Mouse (Mus musculus) limb, embryonic 11.5 days (tissue): ENCODE results near the gene Agap1. TPM values are rescaled to one million over a fixed set of nuclear protein-coding genes. Genes with fewer than 3 reads are reported as not detected.

Source experiments
- ATAC-seq: fragments of 200-750 bp; cut with Nextera tagmentation; 2 replicates; pipeline ENCODE4 v1.8.0; 2017; ENCODE audit warnings: low read depth; ENCODE audit not compliant: insufficient number of reproducible peaks, low FRiP score, low TSS enrichment
- DNase-seq: peaks from one replicate; pipeline ENCODE4 v3.0.0-alpha.2; 2015; ENCODE audit warnings: low spot score
- H3K27ac ChIP-seq: fragments of 300-500 bp; sonication (generic); replicated peaks from 2 replicates; pipeline ENCODE4 v1.5.1; 2014; ENCODE audit warnings: low read depth, mild to moderate bottlenecking, low read length
- H3K27me3 ChIP-seq: fragments of 300-500 bp; sonication (generic); 2 replicates; pipeline ENCODE4 v1.6.1; 2014; ENCODE audit warnings: mild to moderate bottlenecking, low read length, mixed read lengths; ENCODE audit not compliant: control insufficient read depth, insufficient read depth
- H3K36me3 ChIP-seq: fragments of 300-500 bp; sonication (generic); 2 replicates; pipeline ENCODE4 v1.6.1; 2014; ENCODE audit warnings: mild to moderate bottlenecking, low read length, moderate library complexity, mixed read lengths; ENCODE audit not compliant: control insufficient read depth, insufficient read depth
- H3K4me1 ChIP-seq: fragments of 300-500 bp; sonication (generic); 2 replicates; pipeline ENCODE4 v1.6.1; 2014; ENCODE audit warnings: low read length, mixed read lengths; ENCODE audit not compliant: control insufficient read depth, insufficient read depth
- H3K4me2 ChIP-seq: fragments of 300-500 bp; sonication (generic); 2 replicates; pipeline ENCODE4 v1.6.1; 2014; ENCODE audit warnings: low read depth, mild to moderate bottlenecking, moderate library complexity; ENCODE audit not compliant: severe bottlenecking
- H3K4me3 ChIP-seq: fragments of 300-500 bp; sonication (generic); 2 replicates; pipeline ENCODE4 v1.5.1; 2014; ENCODE audit warnings: low read depth, low read length
- H3K9ac ChIP-seq: fragments of 300-500 bp; sonication (generic); 2 replicates; pipeline ENCODE4 v1.6.1; 2014; ENCODE audit warnings: mild to moderate bottlenecking, low read length
- H3K9me3 ChIP-seq: fragments of 300-500 bp; sonication (generic); 2 replicates; pipeline ENCODE4 v1.6.1; 2016; ENCODE audit warnings: low read length; ENCODE audit not compliant: control insufficient read depth
- WGBS: fragments of 180-500 bp; shearing (Covaris S2); extraction: QIAGEN DNeasy Blood & Tissue Kit; methylation state at CpG from one replicate; pipeline ENCODE4 v1.1.7; 2014; 5-methylcytosine and 5-hydroxymethylcytosine counted together
- polyA plus RNA-seq: library from polyadenylated mRNA; unstranded; fragments of >200 nt; fragmentation: Nextera tagmentation; extraction: Ambion mirVana; gene quantifications from 2 replicates; pipeline ENCODE4 v1.2.1, GENCODE M21; 2014

The Agap1 gene
- polyA plus RNA-seq, 1 experiment from 2014 or later = 14.0 TPM

- no peaks in the 10 kb centered on the region; the same call in 1 of the 2 replicates for H3K9me3 ChIP-seq
- H3K4me3 ChIP-seq = peak overlapping the region; percentile 50
- ATAC-seq (no peak), DNase-seq (peak; percentile 79)
- WGBS = under 1% methylated on average over 47 of the region's 55 CpGs
- H3K9ac ChIP-seq = peak overlapping the region; percentile 47
- H3K27ac ChIP-seq = no peak overlapping the region
- H3K27me3 ChIP-seq = peaks cover 90% of the 10 kb centered on the region
- peaks cover 32% of the 10 kb centered on the region for H3K4me1 ChIP-seq
- no peaks in the 10 kb centered on the region for H3K36me3 ChIP-seq
- peak overlapping the region; percentile 88 for H3K4me2 ChIP-seq
These were observed 475.3 kb downstream of the Agap1 start for GRCm38 (mm10) chr1:89929721-89930505.

DNA sequence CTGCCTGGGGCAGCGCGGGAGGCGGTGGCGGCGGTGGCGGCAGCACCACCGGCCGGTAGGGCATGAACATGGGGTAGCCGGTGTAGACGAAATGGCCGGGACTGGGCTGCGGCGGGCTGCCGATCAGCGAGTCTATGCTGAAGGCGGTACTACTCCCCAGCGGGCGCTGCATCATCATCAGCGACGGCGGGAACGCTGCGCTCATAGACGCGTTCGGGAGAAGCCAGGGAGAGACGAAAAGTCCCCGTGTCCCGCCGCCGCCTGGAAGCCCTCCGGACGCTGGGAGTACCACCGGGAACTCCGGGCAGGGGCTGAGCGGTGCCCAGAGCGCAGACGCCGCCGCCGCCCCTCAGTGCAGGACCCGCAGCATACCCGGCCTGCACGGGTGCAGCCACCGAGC, 475.9 kb downstream of the Agap1 start:
- Histone ChIP-seq H3K9ac (peak overlapping the region; percentile 47), H3K4me2 (peak overlapping the region; percentile 88), H3K27me3 (peaks cover 92% of the 10 kb centered on the region), H3K4me1 (peaks cover 34% of the 10 kb centered on the region), H3K27ac (no peak overlapping the region), H3K9me3 (no peaks in the 10 kb centered on the region; the same call in 1 of the 2 replicates), H3K36me3 (no peaks in the 10 kb centered on the region), H3K4me3 (peak overlapping the region; percentile 50)
- WGBS = 0% methylated on average over 44 of the region's 45 CpGs
- ATAC-seq = peak; percentile 36; the same call in 1 of the 2 replicates
- peak; percentile 58 for DNase-seq

- DNase-seq (peak; percentile 91), ATAC-seq (peak; percentile 71)
- peak within 1 kb of the TSS; percentile 88 for H3K4me2 ChIP-seq
- peak within 1 kb of the TSS; percentile 50 for H3K4me3 ChIP-seq
- no peaks in the 10 kb centered on the region; the same call in 1 of the 2 replicates for H3K9me3 ChIP-seq
- peaks cover 38% of the 10 kb centered on the region for H3K4me1 ChIP-seq
- peaks cover 94% of the 10 kb centered on the region for H3K27me3 ChIP-seq
- under 1% methylated on average over 33 of the region's 33 CpGs for WGBS
- no peak within 1 kb of the TSS for H3K27ac ChIP-seq
- H3K36me3 ChIP-seq = no peaks in the 10 kb centered on the region
- H3K9ac ChIP-seq = peak within 1 kb of the TSS; percentile 47
These were observed 476.5 kb downstream of the Agap1 start, which contains the start of gene Gbx2 for GRCm38 (mm10) chr1:89931120-89931519. Gene Gbx2 (minus strand): TSS chr1:89931179.

GRCm38 (mm10) chr1:89932021-89932423, 477.4 kb downstream of the Agap1 start:
- WGBS = 1% methylated on average over 19 of the region's 19 CpGs
- peaks cover 35% of the 10 kb centered on the region for H3K4me1 ChIP-seq
- no peaks in the 10 kb centered on the region; the same call in 1 of the 2 replicates for H3K9me3 ChIP-seq
- H3K9ac ChIP-seq = no peak overlapping the region
- DNase-seq (peak; percentile 60), ATAC-seq (no peak)
- H3K4me2 ChIP-seq = no peak overlapping the region
- no peak overlapping the region for H3K4me3 ChIP-seq
- H3K36me3 ChIP-seq = no peaks in the 10 kb centered on the region
- H3K27me3 ChIP-seq = peaks cover 94% of the 10 kb centered on the region
- no peak overlapping the region for H3K27ac ChIP-seq

- ATAC-seq = no peak
- DNase-seq = peak; percentile 51
- peaks cover 92% of the 10 kb centered on the region for H3K27me3 ChIP-seq
- H3K27ac ChIP-seq = no peak overlapping the region
- H3K4me3 ChIP-seq = no peak overlapping the region
- WGBS = under 1% methylated on average over 16 of the region's 16 CpGs
- peaks cover 32% of the 10 kb centered on the region for H3K4me1 ChIP-seq
- no peaks in the 10 kb centered on the region for H3K36me3 ChIP-seq
- H3K9ac ChIP-seq = no peak overlapping the region
- no peaks in the 10 kb centered on the region; the same call in 1 of the 2 replicates for H3K9me3 ChIP-seq
- no peak overlapping the region for H3K4me2 ChIP-seq
These were observed 478.0 kb downstream of the Agap1 start for GRCm38 (mm10) chr1:89932616-89933015.

DNA sequence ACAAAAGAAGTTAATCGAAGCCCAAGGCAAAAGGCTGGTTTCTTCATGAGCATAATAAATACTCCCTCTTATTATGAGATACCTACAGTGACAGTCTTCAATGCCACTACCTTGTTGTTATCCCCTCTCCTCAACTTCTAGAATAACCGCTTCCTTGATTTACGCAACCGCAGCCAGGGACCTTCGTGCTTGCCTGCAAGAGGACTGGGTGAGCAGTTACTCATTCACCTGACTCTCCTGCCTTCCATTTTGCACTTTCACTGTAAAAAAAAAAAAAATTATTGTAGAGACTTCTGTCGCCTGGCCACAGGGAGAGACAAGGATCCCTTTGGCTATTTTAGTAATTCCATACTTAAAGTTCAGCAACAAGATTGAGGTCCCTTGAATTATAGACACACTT, 478.4 kb downstream of the Agap1 start:
- peak; percentile 52 for DNase-seq
- H3K36me3 ChIP-seq = no peaks in the 10 kb centered on the region
- H3K9me3 ChIP-seq = no peaks in the 10 kb centered on the region; the same call in 1 of the 2 replicates
- ATAC-seq = no peak
- H3K4me3 ChIP-seq = no peak overlapping the region
- peaks cover 32% of the 10 kb centered on the region for H3K4me1 ChIP-seq
- H3K27me3 ChIP-seq = peaks cover 92% of the 10 kb centered on the region
- H3K27ac ChIP-seq = no peak overlapping the region
- no peak overlapping the region for H3K9ac ChIP-seq
- 7% methylated on average over 6 of the region's 6 CpGs for WGBS
- H3K4me2 ChIP-seq = no peak overlapping the region

- no peaks in the 10 kb centered on the region; the same call in 1 of the 2 replicates for H3K9me3 ChIP-seq
- H3K36me3 ChIP-seq = no peaks in the 10 kb centered on the region
- H3K27ac ChIP-seq = no peak overlapping the region
- H3K4me3 ChIP-seq = no peak overlapping the region
- H3K4me2 ChIP-seq = no peak overlapping the region
- H3K27me3 ChIP-seq = peaks cover 88% of the 10 kb centered on the region
- DNase-seq = peak; percentile 62
- peaks cover 32% of the 10 kb centered on the region for H3K4me1 ChIP-seq
- 0% methylated on average over 21 of the region's 21 CpGs for WGBS
- no peak overlapping the region for H3K9ac ChIP-seq
- no peak for ATAC-seq
These were observed 479.2 kb downstream of the Agap1 start for GRCm38 (mm10) chr1:89933786-89934185.

DNA sequence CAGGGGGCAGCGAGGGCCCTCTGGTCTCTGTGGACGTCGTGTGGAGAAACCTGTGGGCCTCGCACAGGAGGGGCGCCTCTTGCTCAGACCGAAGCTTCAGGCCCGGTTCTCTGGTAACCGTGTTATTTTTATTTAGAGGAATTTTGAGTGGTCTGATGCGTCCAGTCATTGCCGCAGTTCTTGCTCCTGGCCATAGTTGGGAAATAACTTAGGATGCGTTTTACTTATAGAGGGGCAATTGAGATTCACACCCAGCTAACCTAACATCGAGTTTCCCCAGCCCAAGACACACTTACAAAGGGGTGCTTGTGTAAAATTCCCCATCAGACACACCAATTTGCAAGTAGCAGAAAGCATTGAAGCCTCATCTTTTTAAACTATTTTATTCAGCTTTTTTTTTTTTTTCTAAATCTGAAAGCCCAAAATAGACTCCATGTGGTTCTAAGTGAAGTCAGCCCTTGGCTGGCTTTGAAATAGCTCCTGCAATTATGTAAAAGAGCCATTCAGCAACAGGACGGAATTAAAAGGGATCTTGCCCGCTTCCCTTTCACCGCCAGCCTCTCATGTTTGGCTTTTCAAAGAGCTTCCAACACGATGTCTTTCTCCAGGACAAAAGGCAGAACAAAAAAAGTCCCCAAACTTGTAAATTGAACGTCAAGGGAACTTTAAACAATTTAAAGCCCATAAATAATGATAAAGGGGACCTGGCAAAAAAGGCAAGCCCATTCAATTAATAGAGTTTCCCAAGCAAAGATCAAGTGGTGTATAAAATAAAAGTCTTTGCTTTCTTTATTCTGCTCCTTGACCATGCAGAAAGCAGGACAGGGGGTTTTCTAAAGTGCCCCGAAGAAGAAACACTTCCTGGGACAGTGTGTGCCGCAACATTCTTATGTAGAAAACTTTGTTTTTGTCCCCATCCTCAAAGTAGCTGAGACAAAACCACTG, 480.0 kb downstream of the Agap1 start:
- no peak overlapping the region for H3K9ac ChIP-seq
- H3K4me1 ChIP-seq = peaks cover 32% of the 10 kb centered on the region
- H3K9me3 ChIP-seq = no peaks in the 10 kb centered on the region; the same call in 1 of the 2 replicates
- H3K27ac ChIP-seq = no peak overlapping the region
- 2% methylated on average over 19 of the region's 19 CpGs for WGBS
- no peaks in the 10 kb centered on the region for H3K36me3 ChIP-seq
- peaks cover 86% of the 10 kb centered on the region for H3K27me3 ChIP-seq
- ATAC-seq = no peak
- no peak overlapping the region for H3K4me3 ChIP-seq
- DNase-seq = no peak
- no peak overlapping the region for H3K4me2 ChIP-seq
